Mouse (Mus musculus) forebrain, embryonic 10.5 days (tissue): ENCODE results near the gene Kdm5c. TPM values are rescaled to one million over a fixed set of nuclear protein-coding genes. Genes with fewer than 3 reads are reported as not detected.

Experiments used
- DNase-seq: peaks from one replicate; pipeline ENCODE4 v3.0.0-alpha.2; 2017; ENCODE audit warnings: low spot score; ENCODE audit errors: extremely low spot score
- H3K27ac ChIP-seq: fragments of 300-500 bp; sonication (generic); 2 replicates; pipeline ENCODE4 v1.5.1; 2016; ENCODE audit warnings: mild to moderate bottlenecking
- H3K27me3 ChIP-seq: fragments of 300-500 bp; sonication (generic); 2 replicates; pipeline ENCODE4 v1.6.1; 2016; ENCODE audit warnings: mild to moderate bottlenecking; ENCODE audit not compliant: poor library complexity, severe bottlenecking
- H3K36me3 ChIP-seq: fragments of 300-500 bp; sonication (generic); replicated peaks from 2 replicates; pipeline ENCODE4 v1.6.1; 2016; ENCODE audit warnings: mild to moderate bottlenecking, moderate library complexity
- H3K4me1 ChIP-seq: fragments of 300-500 bp; sonication (generic); 2 replicates; pipeline ENCODE4 v1.6.1; 2016
- H3K4me3 ChIP-seq: fragments of 300-500 bp; sonication (generic); 2 replicates; pipeline ENCODE4 v1.5.1; 2016; ENCODE audit warnings: mild to moderate bottlenecking, moderate library complexity
- H3K9me3 ChIP-seq: fragments of 300-500 bp; sonication (generic); 2 replicates; pipeline ENCODE4 v1.6.1; 2016; ENCODE audit warnings: mild to moderate bottlenecking, moderate library complexity
- WGBS: fragments of 180-500 bp; shearing (Covaris S2); methylation state at CpG from one replicate; pipeline ENCODE4 v1.1.7; 2016; 5-methylcytosine and 5-hydroxymethylcytosine counted together
- polyA plus RNA-seq: library from polyadenylated mRNA; unstranded; fragments of >200 nt; fragmentation: Nextera tagmentation; extraction: Ambion mirVana; gene quantifications from 2 replicates; pipeline ENCODE4 v1.2.1, GENCODE M21; 2016

The Kdm5c gene
- polyA plus RNA-seq, 1 experiment from 2014 or later: 69.3 TPM

- no peaks in the 10 kb centered on the region for H3K4me1 ChIP-seq
- no peaks in the 10 kb centered on the region for H3K9me3 ChIP-seq
- no peak for DNase-seq
- H3K27ac ChIP-seq: no peak overlapping the region
- WGBS: 89% methylated on average over 4 of the region's 4 CpGs
- peaks cover 97% of the 10 kb centered on the region for H3K27me3 ChIP-seq
- peaks cover 16% of the 10 kb centered on the region; the same call in 1 of the 2 replicates for H3K36me3 ChIP-seq
- H3K4me3 ChIP-seq: no peak overlapping the region
Observed at GRCm38 (mm10) chrX:152320535-152320934, 87.7 kb downstream of the Kdm5c start.

DNA sequence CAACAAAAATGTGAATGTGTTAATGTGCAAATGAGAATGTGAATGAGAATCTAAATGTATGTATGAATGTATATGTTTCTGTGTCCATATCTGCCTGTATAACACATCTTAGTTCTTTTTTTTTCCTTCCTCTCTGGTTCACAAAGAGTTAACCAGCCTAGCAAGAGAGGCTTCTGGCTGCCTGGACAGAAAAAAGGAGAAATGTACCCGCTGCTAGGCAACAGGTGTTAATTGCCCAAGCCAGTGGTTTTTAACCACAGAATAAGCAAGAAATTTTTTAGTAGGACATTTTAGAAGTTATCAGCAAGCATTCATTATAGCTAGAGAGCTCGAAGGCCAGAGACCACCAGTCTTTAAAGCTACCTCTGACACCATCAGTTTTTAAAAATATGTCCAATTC is 90.0 kb downstream of the Kdm5c start:
- peaks cover 12% of the 10 kb centered on the region for H3K4me1 ChIP-seq
- H3K9me3 ChIP-seq: no peaks in the 10 kb centered on the region
- no peak overlapping the region for H3K4me3 ChIP-seq
- WGBS: 58% methylated on average over 2 of the region's 2 CpGs
- peaks cover 10% of the 10 kb centered on the region; the same call in 1 of the 2 replicates for H3K36me3 ChIP-seq
- no peak overlapping the region for H3K27ac ChIP-seq
- DNase-seq: no peak
- H3K27me3 ChIP-seq: peaks cover 100% of the 10 kb centered on the region

- Histone ChIP-seq H3K9me3 (no peaks in the 10 kb centered on the region), H3K36me3 (peaks cover 10% of the 10 kb centered on the region; the same call in 1 of the 2 replicates), H3K4me1 (peaks cover 14% of the 10 kb centered on the region), H3K27me3 (peaks cover 100% of the 10 kb centered on the region), H3K4me3 (no peak overlapping the region), H3K27ac (no peak overlapping the region)
- WGBS: 89% methylated on average over 1 of the region's 1 CpGs
- no peak for DNase-seq
Observed at GRCm38 (mm10) chrX:152323584-152323983, 90.8 kb downstream of the Kdm5c start.

Other genes with a start within 250 kb of the Kdm5c start
- gene Hsd17b10, start 231.2 kb upstream of the Kdm5c start, polyA plus RNA-seq: 203 and 205 TPM in 2 replicates
- 5.2 and 5.9 TPM in 2 replicates for gene Ribc1, start 216.7 kb upstream of the Kdm5c start, polyA plus RNA-seq
- 120 and 121 TPM in 2 replicates for gene Smc1a, start 216.6 kb upstream of the Kdm5c start, polyA plus RNA-seq
- 1.3 and 1.4 TPM in 2 replicates for gene Iqsec2, start 88.8 kb upstream of the Kdm5c start, polyA plus RNA-seq
- 14.2 and 16.0 TPM in 2 replicates for gene Kantr, start 94.5 kb downstream of the Kdm5c start, polyA plus RNA-seq
- 29.8 and 31.7 TPM in 2 replicates for gene Tspyl2, start 109.4 kb downstream of the Kdm5c start, polyA plus RNA-seq
- 4.2 and 4.6 TPM in 2 replicates for gene Gpr173, start 135.7 kb downstream of the Kdm5c start, polyA plus RNA-seq